Mouse (Mus musculus) megakaryocyte, embryonic 14.5 days (primary cell): ENCODE data around the gene Ndel1. TPM values are rescaled to one million over a fixed set of nuclear protein-coding genes. Genes with fewer than 3 reads are reported as not detected.

Source experiments
- H3K27me3 ChIP-seq: replicated peaks from 2 replicates; pipeline ENCODE3; 2012; ENCODE audit warnings: inconsistent platforms
- H3K36me3 ChIP-seq: replicated peaks from 2 replicates; pipeline ENCODE3; 2012; ENCODE audit warnings: low read length, inconsistent platforms, mixed read lengths
- H3K4me1 ChIP-seq: 2 replicates; pipeline ENCODE4 v1.6.1; 2012; ENCODE audit warnings: inconsistent platforms
- H3K4me3 ChIP-seq: replicated peaks from 2 replicates; pipeline ENCODE3; 2012; ENCODE audit warnings: moderate library complexity, mild to moderate bottlenecking, inconsistent platforms
- H3K9me3 ChIP-seq: 2 replicates; pipeline ENCODE4 v1.6.1; 2012; ENCODE audit warnings: inconsistent platforms
- FLI1 ChIP-seq: IDR thresholded peaks from 2 replicates; pipeline ENCODE4 v1.6.1; 2012; ENCODE audit warnings: low read length, inconsistent platforms, mixed read lengths
- GATA1 ChIP-seq: IDR thresholded peaks from 3 replicates; pipeline ENCODE4 v1.6.1; 2012; ENCODE audit warnings: mixed read lengths, low read length, inconsistent platforms, borderline replicate concordance
- polyA plus RNA-seq: library from polyadenylated mRNA; stranded (reverse); fragments of >175 nt; gene quantifications from 2 replicates; pipeline ENCODE4 v1.2.3, GENCODE M21; 2012; ENCODE audit warnings: low replicate concordance; ENCODE audit not compliant: insufficient read depth

Ndel1 gene
- polyA plus RNA-seq, 1 experiment: 38.9 TPM

DNA sequence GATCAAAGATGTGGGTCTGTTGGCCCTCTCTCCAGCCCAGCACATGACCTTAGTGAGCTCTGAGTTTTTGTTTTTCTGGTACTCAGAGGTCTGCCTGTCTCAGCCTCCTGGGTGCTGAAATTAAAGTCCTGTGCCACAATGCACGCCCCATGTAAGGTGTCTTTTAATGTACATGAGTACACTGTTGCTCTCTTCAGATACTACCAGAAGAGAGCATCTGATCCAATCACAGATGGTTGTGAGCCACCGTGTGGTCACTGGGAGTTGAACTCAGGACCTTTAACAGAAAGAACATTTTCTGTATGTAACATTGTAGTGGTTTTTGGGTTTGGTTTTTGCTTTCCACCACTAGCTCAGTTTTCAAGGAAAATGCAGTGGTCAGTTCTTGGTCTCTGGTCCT, 32.1 kb upstream of the Ndel1 start:
- Histone ChIP-seq H3K4me1 (peaks cover 29% of the 10 kb centered on the region), H3K27me3 (peaks cover 4% of the 10 kb centered on the region), H3K4me3 (no peak overlapping the region), H3K9me3 (no peaks in the 10 kb centered on the region), H3K36me3 (peaks cover 48% of the 10 kb centered on the region)
- TF ChIP-seq FLI1 (no peak), GATA1 (no peak)

DNA sequence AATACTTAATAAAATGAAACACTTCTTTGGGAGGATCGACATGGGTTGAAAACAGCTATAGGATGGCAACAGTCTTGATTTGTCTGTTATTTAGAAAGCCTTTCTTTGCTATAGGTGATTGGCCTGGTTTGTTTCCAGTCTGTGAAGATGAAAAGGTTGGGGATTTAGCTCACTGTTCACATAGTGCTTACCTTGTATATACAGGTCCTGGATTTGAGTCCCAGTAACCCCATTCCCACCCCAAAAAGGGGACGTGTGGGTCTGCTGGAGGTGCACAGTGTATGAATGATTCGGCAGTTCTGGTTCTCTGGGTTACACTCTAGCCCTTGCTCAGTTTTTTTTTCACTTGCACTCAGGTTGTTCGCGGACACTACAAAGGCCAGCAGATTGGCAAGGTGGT, 31.2 kb upstream of the Ndel1 start:
- TF ChIP-seq FLI1: no peak
- TF ChIP-seq GATA1: no peak
- Histone ChIP-seq H3K4me3 (peak overlapping the region; percentile 90), H3K4me1 (peaks cover 33% of the 10 kb centered on the region), H3K9me3 (no peaks in the 10 kb centered on the region), H3K27me3 (peaks cover 3% of the 10 kb centered on the region), H3K36me3 (peaks cover 48% of the 10 kb centered on the region)

DNA sequence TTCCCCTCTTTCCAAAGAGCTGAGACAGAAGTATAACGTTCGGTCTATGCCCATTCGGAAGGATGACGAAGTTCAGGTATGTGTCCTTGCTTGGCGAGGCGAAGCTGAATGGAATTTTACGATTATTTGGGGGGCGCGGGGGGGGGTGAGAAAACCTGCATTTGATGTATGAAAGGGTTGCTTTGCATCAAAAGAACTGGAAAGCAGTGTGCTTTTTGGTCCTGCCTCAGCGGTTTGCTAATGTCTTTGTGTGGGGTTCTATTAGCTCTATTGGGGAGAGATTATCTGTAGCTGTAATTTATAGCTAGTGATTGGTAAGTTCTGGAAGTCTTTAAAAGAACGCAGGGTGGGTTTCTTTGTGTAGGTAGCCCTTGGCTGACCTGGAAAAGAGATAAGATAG, 30.7 kb upstream of the Ndel1 start:
- peaks cover 46% of the 10 kb centered on the region for H3K36me3 ChIP-seq
- peaks cover 3% of the 10 kb centered on the region for H3K27me3 ChIP-seq
- peaks cover 33% of the 10 kb centered on the region for H3K4me1 ChIP-seq
- H3K9me3 ChIP-seq: no peaks in the 10 kb centered on the region
- TF ChIP-seq GATA1 (no peak), FLI1 (no peak)
- H3K4me3 ChIP-seq: peak overlapping the region; percentile 90

DNA sequence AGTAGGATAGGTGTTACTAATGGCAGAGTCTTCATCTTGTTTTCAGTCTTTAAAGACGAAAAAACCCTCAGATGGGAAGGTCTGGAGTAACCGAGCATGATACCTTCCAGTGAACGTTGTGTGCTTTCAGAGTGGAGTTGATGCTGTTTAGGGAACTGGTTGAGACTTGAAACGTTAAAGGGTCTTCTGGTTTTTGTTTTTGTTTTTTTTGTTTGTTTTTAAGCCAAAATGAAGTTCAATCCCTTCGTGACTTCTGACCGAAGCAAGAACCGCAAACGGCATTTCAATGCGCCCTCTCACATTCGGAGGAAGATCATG, 30.3 kb upstream of the Ndel1 start:
- Histone ChIP-seq H3K27me3 (peaks cover 3% of the 10 kb centered on the region), H3K4me1 (peaks cover 33% of the 10 kb centered on the region), H3K9me3 (0 out of 2 replicates have a peak, but pooled peaks cover 2% of the 10 kb centered on the region), H3K4me3 (peak overlapping the region; percentile 93), H3K36me3 (peaks cover 43% of the 10 kb centered on the region)
- no peak for TF ChIP-seq GATA1
- no peak for TF ChIP-seq FLI1

DNA sequence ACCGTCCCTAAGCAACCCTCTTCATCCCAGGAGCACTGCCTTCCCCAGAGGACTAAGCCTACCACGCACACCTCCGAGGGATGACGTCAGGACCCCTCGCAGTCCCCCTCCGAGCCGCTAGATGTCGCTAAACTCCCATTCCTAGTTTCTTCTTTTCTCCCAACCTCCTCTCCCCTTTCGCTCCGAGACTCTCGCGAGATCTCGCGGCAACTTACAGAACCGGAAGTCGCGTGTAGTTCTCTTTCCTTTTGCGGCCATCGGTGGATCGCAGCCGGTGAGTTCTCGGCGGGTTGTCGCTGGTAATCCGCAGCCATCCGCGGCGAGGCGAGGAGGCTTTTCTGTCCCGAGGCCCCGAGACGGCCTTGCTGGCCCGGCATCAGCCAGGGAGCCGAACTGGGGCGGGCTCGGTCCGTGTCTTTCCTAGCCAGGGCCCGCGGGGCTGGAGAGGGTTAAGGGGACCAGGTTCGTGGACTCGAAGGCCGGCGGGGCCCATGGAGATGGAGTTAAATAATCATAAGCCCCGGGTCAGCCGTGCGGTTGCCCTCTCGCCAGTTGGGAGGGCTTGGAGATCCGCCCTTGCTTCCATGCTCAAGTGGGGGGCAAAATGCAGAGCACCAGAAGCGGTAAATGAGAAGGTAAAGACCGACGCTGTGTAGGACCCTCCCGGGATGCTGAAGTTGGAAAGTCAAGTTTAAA, 29.8 kb upstream of the Ndel1 start, which contains the start of gene Rpl26:
Gene Rpl26, plus strand, starts transcription at position 233 of the 696 bp plus-strand sequence.
- Histone ChIP-seq H3K4me3 (peak within 1 kb of the TSS; percentile 93), H3K4me1 (peaks cover 33% of the 10 kb centered on the region), H3K36me3 (peaks cover 38% of the 10 kb centered on the region), H3K9me3 (0 out of 2 replicates have a peak, but pooled peaks cover 2% of the 10 kb centered on the region), H3K27me3 (peaks cover 3% of the 10 kb centered on the region)
- TF ChIP-seq FLI1 (peak; percentile 62; the same call in 1 of the 2 replicates), GATA1 (no peak)

DNA sequence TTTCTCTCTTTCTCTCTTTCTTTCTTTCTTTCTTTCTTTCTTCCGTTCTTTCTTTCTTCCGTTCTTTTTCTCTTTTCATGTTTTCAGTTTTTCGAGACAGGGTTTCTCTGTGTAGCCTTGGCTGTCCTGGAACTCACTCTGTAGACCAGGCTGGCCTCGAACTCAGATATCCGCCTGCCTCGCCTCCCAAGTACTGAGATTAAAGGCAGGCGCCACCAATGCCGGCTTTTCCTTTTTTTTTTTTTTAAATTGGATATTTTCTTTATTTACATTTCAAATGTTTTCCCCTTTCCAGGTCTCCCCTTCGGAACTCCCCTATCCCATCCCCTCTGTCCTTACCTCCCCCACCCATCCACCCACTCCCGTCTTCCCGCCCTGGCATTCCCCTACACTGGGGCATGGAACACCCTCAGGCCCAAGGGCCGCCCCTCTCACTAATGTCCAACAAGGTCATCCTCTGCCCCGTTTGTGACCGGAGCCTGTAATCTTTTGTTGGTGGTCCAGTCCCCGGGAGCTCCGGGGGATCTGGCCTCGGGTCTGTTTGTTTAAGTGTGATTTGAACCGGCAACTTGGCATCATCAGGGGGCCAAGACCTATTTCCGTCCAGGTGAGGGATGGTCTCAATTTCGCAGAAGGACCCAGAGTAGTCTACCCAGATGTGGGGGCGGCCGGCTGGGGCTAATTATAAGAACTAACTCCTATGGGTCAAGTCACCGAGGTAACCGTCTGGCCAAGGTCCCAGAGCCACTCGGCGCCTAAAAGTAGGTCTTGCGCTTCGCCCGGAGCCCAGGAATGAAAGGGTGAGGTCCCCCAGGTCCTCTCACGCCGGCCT, 29.1 kb upstream of the Ndel1 start:
- Histone ChIP-seq H3K27me3 (peaks cover 3% of the 10 kb centered on the region), H3K9me3 (0 out of 2 replicates have a peak, but pooled peaks cover 2% of the 10 kb centered on the region), H3K4me1 (peaks cover 32% of the 10 kb centered on the region), H3K36me3 (peaks cover 30% of the 10 kb centered on the region), H3K4me3 (peak overlapping the region; percentile 93)
- no peak for TF ChIP-seq FLI1
- no peak for TF ChIP-seq GATA1

DNA sequence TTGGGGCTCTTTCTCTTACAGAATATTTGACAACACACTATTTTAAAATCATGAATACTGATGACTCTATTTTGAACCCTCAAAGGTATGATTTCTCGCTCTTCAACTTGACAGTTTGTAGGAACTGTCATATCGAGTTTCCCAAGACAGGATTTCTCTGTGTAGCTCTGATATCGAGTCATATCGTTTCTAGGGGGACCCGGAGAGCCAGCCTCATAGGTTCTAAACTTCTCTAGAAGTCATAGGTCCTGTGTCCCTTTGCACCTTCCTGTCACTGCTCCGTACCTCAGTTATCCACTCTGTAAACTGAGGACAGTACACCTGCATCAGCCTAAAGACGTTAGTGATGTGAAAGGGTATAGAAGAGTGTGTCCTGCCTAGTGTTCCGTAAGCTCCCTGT, 28.2 kb upstream of the Ndel1 start:
- H3K27me3 ChIP-seq: peaks cover 3% of the 10 kb centered on the region
- TF ChIP-seq GATA1 (no peak), FLI1 (no peak)
- H3K36me3 ChIP-seq: peaks cover 21% of the 10 kb centered on the region
- H3K4me1 ChIP-seq: peaks cover 31% of the 10 kb centered on the region
- H3K9me3 ChIP-seq: 0 out of 2 replicates have a peak, but pooled peaks cover 2% of the 10 kb centered on the region
- peak overlapping the region; percentile 33 for H3K4me3 ChIP-seq

DNA sequence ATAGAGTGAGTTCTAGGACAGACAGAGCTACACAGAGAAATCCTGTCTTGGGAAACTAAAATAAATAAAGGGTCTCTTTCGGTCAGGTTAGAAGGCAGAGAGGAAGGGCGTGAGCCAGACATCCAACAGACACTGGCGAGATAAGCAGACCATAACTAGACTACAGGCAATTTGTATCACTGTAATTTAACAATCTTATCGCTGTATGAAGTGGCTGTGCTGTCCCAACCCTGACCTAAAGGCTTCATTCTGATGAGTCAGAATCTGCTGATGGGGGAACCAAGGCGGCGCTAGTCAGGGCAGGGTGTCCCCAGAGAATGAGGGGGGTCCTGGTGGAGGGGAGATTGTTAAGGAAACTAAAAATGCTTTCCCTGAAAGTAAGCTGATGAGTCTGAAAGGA, 27.1 kb upstream of the Ndel1 start:
- TF ChIP-seq FLI1 (no peak), GATA1 (no peak)
- Histone ChIP-seq H3K4me3 (no peak overlapping the region), H3K9me3 (0 out of 2 replicates have a peak, but pooled peaks cover 2% of the 10 kb centered on the region), H3K27me3 (peaks cover 11% of the 10 kb centered on the region), H3K36me3 (peaks cover 11% of the 10 kb centered on the region), H3K4me1 (peaks cover 31% of the 10 kb centered on the region)

DNA sequence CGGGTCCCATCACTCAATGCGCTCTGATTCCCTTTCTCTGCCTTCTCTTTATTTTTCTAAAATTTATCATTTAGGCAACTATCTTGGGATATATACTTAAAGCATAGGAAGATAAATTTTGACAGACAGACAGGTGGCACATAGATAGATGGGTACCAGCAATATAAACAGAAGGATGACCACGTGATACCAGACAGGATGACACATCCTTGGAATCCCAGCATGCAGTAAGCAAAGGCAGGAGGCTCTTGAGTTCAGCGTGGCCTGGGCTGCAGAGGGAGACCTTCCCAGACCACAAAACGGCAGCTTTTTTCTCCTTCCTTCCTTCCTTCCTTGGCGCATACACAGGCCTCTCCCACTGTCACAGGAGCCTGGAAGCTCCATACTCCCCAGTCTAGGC, 26.2 kb upstream of the Ndel1 start:
- H3K4me3 ChIP-seq: no peak overlapping the region
- H3K36me3 ChIP-seq: peaks cover 2% of the 10 kb centered on the region
- 0 out of 2 replicates have a peak, but pooled peaks cover 2% of the 10 kb centered on the region for H3K9me3 ChIP-seq
- peaks cover 32% of the 10 kb centered on the region for H3K4me1 ChIP-seq
- TF ChIP-seq FLI1 (no peak), GATA1 (no peak)
- peaks cover 19% of the 10 kb centered on the region for H3K27me3 ChIP-seq

DNA sequence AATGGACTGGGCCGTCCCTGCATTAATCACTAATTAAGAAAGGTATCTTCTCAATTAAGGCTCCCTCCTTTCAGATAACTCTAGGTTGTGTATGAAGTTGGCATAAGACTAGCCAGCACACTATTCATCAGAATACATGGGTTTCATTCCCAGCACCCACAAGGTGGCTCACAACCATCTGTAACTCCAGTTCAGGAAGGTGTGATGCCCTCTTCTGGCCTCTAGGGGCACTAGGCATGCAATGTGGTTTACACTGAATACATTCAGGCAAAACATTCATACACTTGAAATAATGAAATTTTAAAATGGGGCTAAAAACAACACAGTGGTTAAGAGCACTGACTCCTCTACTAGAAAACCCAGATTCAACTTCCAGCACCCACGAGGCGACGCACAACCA, 25.5 kb upstream of the Ndel1 start:
- H3K9me3 ChIP-seq: 0 out of 2 replicates have a peak, but pooled peaks cover 2% of the 10 kb centered on the region
- no peaks in the 10 kb centered on the region for H3K36me3 ChIP-seq
- H3K27me3 ChIP-seq: peaks cover 25% of the 10 kb centered on the region
- peaks cover 36% of the 10 kb centered on the region for H3K4me1 ChIP-seq
- H3K4me3 ChIP-seq: no peak overlapping the region
- TF ChIP-seq GATA1: no peak
- TF ChIP-seq FLI1: no peak
